Mouse (Mus musculus) liver, adult (tissue): Measurements from ENCODE around the gene Aldh16a1.
A peak's percentile ranks its signal among the peaks of the same experiment; 100 is the strongest.

Experiments used
- GATA4 ChIP-seq: IDR thresholded peaks from 2 replicates; pipeline ENCODE4 v1.6.1; 2014; ENCODE audit warnings: mild to moderate bottlenecking, low read length; ENCODE audit not compliant: insufficient replicate concordance

The Aldh16a1 gene

DNA sequence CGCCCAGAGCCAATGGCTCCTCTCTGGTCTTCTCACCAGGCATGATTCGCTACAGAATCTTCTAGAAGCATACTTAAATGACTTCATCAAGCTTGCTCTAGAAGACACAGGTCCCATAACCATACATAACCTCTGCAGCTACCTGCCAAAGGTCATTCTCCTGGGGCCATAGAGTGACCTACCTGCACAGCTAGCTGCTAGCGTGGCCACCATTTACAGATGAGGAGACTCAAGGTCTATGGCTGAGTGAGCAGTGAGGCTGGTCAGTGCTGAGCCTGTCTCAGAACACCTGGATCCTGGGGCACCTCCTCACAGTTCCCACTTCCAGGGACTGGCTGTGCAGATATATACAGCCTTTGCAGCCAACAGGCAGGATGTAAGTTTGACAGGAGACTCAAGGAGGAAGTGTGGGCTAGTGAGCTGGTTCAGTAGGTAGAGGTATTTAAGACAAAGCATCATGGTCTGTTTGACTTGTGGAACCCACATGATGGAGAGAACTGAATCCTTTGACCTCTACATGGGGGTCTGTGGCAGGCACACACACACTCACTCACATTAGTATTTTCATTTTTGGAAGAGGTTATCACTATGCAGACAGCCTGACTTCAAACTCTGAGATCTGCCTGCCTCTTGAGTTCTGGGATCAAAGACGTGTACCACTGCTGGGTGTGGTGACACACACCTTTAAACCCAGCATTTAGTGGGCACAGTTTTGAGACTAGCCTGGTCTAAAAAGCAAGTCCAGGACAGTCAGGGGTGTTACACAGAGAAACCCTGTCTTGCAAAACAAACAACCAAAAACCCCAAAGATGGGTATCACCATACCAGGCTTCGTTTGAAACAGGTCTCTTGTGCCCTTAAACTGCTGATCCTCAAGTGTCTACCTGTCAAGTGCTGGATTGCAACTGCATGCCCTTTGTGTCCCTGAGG, 34.3 kb downstream of the Aldh16a1 start:
- TF ChIP-seq GATA4: no peak

DNA sequence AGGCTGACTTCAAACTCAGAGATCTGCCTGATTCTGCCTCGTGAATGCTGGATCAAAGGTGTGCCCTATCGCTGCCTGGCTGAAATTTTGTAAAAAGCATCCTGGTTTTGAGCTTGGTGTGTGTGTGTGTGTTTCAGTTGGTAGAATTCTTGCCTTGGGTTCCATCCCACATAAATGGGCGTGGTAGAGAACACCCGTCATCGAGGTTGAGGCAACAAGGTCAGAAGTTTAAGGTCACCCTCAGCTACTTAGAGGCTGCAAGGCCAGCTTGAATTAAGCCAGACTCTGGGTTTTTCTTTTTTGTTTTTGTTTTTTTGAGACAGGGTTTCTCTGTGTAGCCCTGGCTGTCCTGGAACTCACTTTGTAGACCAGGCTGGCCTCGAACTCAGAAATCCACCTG, 36.0 kb downstream of the Aldh16a1 start:
- no peak for TF ChIP-seq GATA4

DNA sequence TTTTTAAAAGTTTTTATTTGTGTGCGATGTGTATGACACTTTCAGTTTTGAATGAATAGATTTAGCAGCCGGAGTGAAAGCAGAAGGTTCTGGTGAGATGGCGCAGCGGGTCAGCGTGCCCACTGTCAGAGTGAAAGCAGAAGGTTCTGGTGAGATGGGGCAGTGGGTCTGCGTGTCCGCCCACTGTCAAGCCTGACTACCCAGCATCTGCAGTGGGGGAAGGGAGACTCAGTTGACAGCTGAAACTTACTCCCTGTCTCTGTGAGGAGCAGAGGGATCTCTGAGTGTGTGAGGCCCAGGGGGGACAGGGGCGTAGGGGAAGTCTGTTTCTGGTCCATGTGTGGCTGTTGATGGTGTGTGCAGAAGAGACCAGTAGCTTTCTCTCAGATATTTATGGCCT, 36.8 kb downstream of the Aldh16a1 start:
- no peak for TF ChIP-seq GATA4

DNA sequence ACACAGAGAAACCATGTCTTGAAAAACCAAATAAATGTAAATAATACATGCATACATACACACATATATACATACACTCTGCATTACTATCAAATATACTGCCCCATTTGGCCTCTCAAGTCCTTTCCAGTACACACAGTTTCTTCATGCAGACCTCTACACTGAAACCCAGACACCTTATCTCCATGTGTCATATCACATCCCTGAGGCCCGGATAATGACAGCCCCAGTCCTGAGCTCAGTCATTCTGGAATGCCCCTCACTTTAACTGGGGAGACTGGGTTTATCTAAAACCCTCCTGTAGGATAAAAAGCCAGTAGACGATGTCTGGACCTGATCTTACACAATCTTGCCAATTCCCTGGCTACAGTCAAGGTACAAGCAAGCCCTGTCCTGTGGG, 40.9 kb downstream of the Aldh16a1 start:
- no peak for TF ChIP-seq GATA4

GRCm38 (mm10) chr7:45112529-45112928, 41.9 kb downstream of the Aldh16a1 start:
- TF ChIP-seq GATA4: no peak

- TF ChIP-seq GATA4: no peak
Measured at GRCm38 (mm10) chr7:45111940-45112339, 42.4 kb downstream of the Aldh16a1 start.

DNA sequence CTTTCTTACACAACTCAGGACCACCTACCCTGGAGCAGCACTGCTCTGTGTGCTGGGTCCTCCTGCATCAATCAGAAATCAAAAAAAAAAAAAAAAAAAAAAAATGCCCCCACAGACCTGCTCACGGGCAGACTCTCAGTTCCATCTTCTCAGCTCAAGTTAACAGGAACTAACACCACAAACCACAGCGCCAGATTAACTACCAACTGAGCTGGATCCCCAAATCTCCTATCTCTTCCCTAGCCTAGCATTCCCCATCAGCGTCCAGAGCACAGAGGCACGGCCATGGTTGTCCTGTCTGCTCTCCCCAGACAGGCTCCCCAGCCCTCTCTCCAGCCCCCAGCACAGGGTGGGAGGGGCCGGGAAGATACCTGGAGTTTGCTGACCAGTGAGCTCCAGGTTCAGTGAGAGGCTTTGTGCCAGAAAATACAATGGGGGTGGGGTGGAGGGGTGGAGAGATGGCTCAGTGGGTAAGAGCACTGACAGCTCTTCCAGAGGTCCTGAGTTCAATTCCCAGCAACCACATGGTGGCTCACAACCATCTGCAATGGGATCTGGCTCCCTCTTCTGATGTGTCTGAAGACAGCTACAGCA, 47.2 kb downstream of the Aldh16a1 start:
- no peak for TF ChIP-seq GATA4

GRCm38 (mm10) chr7:45106441-45106840, 47.9 kb downstream of the Aldh16a1 start:
- TF ChIP-seq GATA4: no peak

- TF ChIP-seq GATA4: no peak
Measured at GRCm38 (mm10) chr7:45105491-45105890, 48.9 kb downstream of the Aldh16a1 start.

DNA sequence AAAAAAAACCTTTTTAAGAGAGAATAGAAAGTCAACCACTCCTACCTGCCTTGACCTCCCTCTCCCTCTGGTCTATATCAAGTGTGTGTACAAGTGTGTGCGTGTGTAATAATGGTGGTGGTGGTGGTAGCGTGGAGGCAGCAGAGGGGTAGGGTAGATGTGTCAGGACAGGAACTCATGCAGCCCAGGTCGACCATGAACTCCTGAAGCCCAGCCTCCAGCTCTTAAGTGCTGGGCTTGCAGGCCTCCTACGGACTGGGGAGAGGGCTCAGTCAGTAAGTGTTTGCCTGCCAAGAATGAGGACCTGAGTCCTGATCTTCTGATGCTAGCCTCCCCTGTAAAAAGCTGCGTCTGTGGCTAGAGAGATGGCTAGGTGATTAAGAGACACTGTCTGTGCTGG, 49.4 kb downstream of the Aldh16a1 start:
- TF ChIP-seq GATA4: no peak

- TF ChIP-seq GATA4: 0 out of 2 replicates have a peak, but pooled peaks have one; percentile 1
Measured at GRCm38 (mm10) chr7:45103652-45104180, 50.7 kb downstream of the Aldh16a1 start, which contains the start of gene Fcgrt. Gene Fcgrt, minus strand, starts transcription at chr7:45103851.

DNA sequence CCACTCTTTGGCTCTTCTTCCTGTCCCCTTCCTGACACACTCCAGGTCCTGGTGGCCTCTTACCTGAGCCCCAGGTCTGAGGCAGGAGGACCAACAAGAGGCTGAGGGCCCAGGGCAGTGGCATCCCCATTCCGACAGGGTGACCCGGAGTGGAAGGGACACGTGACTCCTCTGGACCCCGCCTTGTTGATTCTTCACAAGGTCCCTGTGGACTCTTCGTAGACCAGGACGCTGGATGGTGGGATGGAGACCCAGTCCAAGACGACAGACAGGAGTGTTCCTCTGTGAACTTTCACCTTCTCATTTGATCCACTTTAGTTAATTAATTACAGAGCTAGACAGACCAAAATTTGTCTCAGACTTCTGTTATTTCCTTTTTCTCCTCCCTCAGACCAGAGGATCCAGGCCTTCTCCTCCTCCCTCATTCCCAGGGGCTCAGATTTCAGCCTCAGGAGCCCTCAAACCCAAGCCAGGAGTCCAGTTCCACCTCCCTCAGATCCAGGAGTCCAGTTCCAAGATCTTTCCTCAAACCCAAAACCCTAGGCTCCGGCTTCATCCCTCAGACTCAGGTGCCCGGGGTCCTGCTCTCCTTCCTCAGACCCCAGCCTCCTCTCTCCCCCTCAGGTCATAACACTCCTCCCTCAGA, 51.3 kb downstream of the Aldh16a1 start:
- TF ChIP-seq GATA4: no peak

DNA sequence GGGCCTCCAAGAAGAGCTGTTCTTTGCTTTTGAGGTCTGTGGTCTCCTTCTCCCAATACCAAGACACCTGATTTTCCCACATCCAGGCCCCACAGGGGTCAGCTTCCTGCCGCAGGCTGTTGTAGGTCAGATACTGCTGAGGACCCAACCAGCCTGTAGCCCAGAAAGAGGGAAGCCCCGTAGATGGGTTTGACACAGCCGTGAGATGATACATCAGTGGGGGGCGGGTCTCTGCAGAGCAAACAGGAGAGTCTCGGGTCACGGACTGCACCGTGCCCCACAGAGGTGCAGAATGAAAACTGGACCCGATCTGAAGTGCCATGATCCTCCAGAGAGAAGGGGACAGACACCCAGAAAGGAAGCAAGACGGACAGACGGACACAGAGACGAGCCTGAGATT, 51.9 kb downstream of the Aldh16a1 start:
- TF ChIP-seq GATA4: no peak

DNA sequence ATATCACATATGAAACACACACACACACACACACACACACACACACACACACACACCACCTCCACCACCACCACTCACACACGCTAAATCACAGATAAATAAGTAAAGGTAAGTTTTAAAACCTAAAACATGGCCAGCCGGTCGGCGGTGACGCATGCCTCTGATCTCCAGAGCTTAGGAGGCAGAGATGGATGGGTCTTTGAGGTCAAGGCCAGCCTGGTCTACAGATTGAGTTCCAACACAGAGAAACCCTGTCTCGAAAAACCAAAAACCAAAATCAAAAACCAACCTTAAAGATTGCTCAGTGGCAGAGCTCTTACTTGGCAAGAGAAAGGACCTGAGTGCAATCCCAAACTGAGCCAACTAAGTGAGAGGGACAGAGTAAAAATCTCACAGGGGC, 54.3 kb downstream of the Aldh16a1 start:
- no peak for TF ChIP-seq GATA4

DNA sequence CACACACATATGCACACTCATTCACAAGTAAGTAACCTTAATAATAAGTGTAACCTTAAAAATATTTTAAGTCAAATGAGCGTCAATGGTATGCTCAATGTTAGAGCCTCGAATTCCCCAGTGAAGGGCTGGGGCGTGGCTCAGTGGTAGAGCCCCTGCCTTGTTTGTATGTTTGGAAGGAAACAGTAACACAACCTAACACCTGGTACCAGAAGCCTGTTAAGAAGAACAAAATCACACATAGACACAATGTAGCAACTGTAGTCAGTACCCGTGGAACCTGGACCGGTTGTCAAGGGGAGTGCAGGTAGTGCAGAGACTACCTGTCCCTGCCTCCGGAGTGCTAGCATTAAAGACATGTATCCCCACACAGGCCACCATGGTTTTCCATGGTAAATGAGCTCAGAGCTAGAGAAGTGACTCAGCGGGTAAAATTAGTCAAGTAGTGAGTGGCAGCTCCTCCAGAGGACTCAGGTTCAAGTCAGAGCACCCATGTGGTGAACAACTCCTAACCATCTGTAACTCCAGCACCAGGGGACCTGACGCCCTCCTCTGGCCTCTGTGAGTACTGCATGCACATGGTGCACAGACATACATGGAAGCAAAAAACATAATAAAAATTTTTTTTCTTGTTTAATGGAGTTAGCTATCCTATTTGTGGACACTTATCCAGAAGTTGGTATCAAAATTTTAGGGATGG, 55.7 kb downstream of the Aldh16a1 start:
- TF ChIP-seq GATA4: no peak

- peak; percentile 52; the same call in 1 of the 2 replicates for TF ChIP-seq GATA4
Measured at GRCm38 (mm10) chr7:45097479-45097878, 56.9 kb downstream of the Aldh16a1 start.

- no peak for TF ChIP-seq GATA4
Measured at GRCm38 (mm10) chr7:45095367-45095766, 59.0 kb downstream of the Aldh16a1 start.
